ENCODE assay signal across 8 mouse cellular contexts in genomic region chr5:36829913-36830879, GRCm38 (mm10). TPM values are rescaled to one million over a fixed set of nuclear protein-coding genes. Genes with fewer than 3 reads are reported as not detected.
DNase-seq lines count a peak whose midpoint lies in the region; ATAC-seq lines count a peak whose summit lies in the region.

TSS of gene Man2b2 (minus strand) at chr5:36830653.

- peak within 1 kb of the TSS; percentile 87 for H3K4me3 ChIP-seq in brown adipose tissue, adult 24 weeks (ENCODE audit: insufficient read depth, low read depth, low read length)
- peak within 1 kb of the TSS; percentile 69 to 70 for H3K4me3 ChIP-seq in heart, embryonic 14.5 days (ENCODE audit: control insufficient read depth in 1 of 2, insufficient read depth in 1 of 2, low read depth in 1 of 2, low read length in 2 of 2)
- peak within 1 kb of the TSS; percentile 75 for H3K4me3 ChIP-seq in liver, embryonic 13.5 days (replicated peaks)
- peak within 1 kb of the TSS; percentile 73 for H3K4me3 ChIP-seq in stomach, embryonic 16.5 days (replicated peaks; ENCODE audit: low read length)

- H3K9ac ChIP-seq in heart, embryonic 14.5 days (ENCODE audit: low read length): peak within 1 kb of the TSS; percentile 80
- H3K9ac ChIP-seq in liver, embryonic 13.5 days: peak within 1 kb of the TSS; percentile 84
- peak within 1 kb of the TSS; percentile 85 for H3K9ac ChIP-seq in stomach, embryonic 16.5 days (ENCODE audit: low read length)

- peak; percentile 90 for DNase-seq in CD4-positive helper T cell, adult 2 months (ENCODE audit: low read depth, low spot score)
- peak; percentile 59 for DNase-seq in fibroblast of lung, adult 2 months (ENCODE audit: low read depth)
- DNase-seq in kidney, postnatal 14 days: peak; percentile 93
- DNase-seq in liver, embryonic 13.5 days: peak; percentile 85
- DNase-seq in neural tube, embryonic 10.5 days (ENCODE audit: extremely low spot score, low spot score): peak; percentile 98

- ATAC-seq in heart, embryonic 14.5 days (ENCODE audit: insufficient number of reproducible peaks, insufficient read depth, low FRiP score, low read depth): peak; percentile 75
- peak; percentile 84 for ATAC-seq in liver, embryonic 13.5 days (ENCODE audit: low read depth)
- ATAC-seq in stomach, embryonic 16.5 days (ENCODE audit: insufficient read depth, low FRiP score): peak; percentile 75

- H3K4me1 ChIP-seq in brown adipose tissue, adult 24 weeks (ENCODE audit: control insufficient read depth, insufficient read depth, insufficient read length, low read length): no peaks in the 10 kb centered on the region
- peaks cover 8 to 15% of the 10 kb centered on the region in 2 experiments for H3K4me1 ChIP-seq in heart, embryonic 14.5 days (ENCODE audit: control insufficient read depth in 2 of 2, insufficient read depth in 2 of 2, low read length in 2 of 2)
- H3K4me1 ChIP-seq in liver, embryonic 13.5 days (replicated peaks): peaks cover 22% of the 10 kb centered on the region
- H3K4me1 ChIP-seq in stomach, embryonic 16.5 days (ENCODE audit: control insufficient read depth, insufficient read depth, low read length): 0 out of 2 replicates have a peak, but pooled peaks cover 2% of the 10 kb centered on the region

- H3K36me3 ChIP-seq in heart, embryonic 14.5 days (ENCODE audit: control insufficient read depth, insufficient read depth, low read length): peaks cover 25% of the 10 kb centered on the region
- peaks cover 30% of the 10 kb centered on the region for H3K36me3 ChIP-seq in liver, embryonic 13.5 days
- H3K36me3 ChIP-seq in stomach, embryonic 16.5 days (ENCODE audit: control insufficient read depth, insufficient read depth, low read length): no peaks in the 10 kb centered on the region

- peak within 1 kb of the TSS; percentile 95 for H3K4me2 ChIP-seq in heart, embryonic 14.5 days (ENCODE audit: low read length)
- H3K4me2 ChIP-seq in liver, embryonic 13.5 days: peak within 1 kb of the TSS; percentile 90
- peak within 1 kb of the TSS; percentile 87 for H3K4me2 ChIP-seq in stomach, embryonic 16.5 days (ENCODE audit: low read depth, low read length)

- H3K27me3 ChIP-seq in heart, embryonic 14.5 days (ENCODE audit: control insufficient read depth, insufficient read depth, low read length): no peaks in the 10 kb centered on the region
- no peaks in the 10 kb centered on the region for H3K27me3 ChIP-seq in liver, embryonic 13.5 days
- H3K27me3 ChIP-seq in stomach, embryonic 16.5 days (ENCODE audit: control insufficient read depth, insufficient read depth, low read length): no peaks in the 10 kb centered on the region

- no peaks in the 10 kb centered on the region for H3K9me3 ChIP-seq in heart, embryonic 14.5 days (ENCODE audit: control insufficient read depth, low read length)
- no peaks in the 10 kb centered on the region for H3K9me3 ChIP-seq in liver, embryonic 13.5 days (replicated peaks)
- H3K9me3 ChIP-seq in stomach, embryonic 16.5 days (replicated peaks; ENCODE audit: control insufficient read depth, low read length): no peaks in the 10 kb centered on the region

- no peak within 1 kb of the TSS for H3K27ac ChIP-seq in brown adipose tissue, adult 24 weeks (replicated peaks; ENCODE audit: low read depth, low read length)
- H3K27ac ChIP-seq in heart, embryonic 14.5 days (replicated peaks in 1 of 2; ENCODE audit: control insufficient read depth in 1 of 2, insufficient read depth in 1 of 2, low read depth in 2 of 2, low read length in 2 of 2): peak within 1 kb of the TSS in 1 of 2 experiments; percentile 55; a peak in 2 of 4 replicates
- H3K27ac ChIP-seq in liver, embryonic 13.5 days: 0 out of 2 replicates have a peak within 1 kb of the TSS, but pooled peaks have one; percentile 50
- H3K27ac ChIP-seq in stomach, embryonic 16.5 days (ENCODE audit: low read length): no peak within 1 kb of the TSS; the same call in 1 of the 2 replicates

- 1% methylated on average over 46 of the region's 46 CpGs for WGBS in heart, embryonic 14.5 days
- 2% methylated on average over 46 of the region's 46 CpGs for WGBS in liver, embryonic 13.5 days (ENCODE audit: insufficient replicate concordance)
- 3% methylated on average over 46 of the region's 46 CpGs for WGBS in stomach, embryonic 16.5 days

RNA-seq across cellular contexts. Expression of gene Man2b2, which starts in this region (rescaled TPM):
- polyA plus RNA-seq in brown adipose tissue, adult 24 weeks (2012; ENCODE audit: insufficient read depth, insufficient read length, missing spikeins): 10.3 and 13.1 TPM in 2 replicates
- 15.5 and 16.8 TPM in 2 replicates for polyA plus RNA-seq in heart, embryonic 14.5 days (2014; fragmentation: Nextera tagmentation; extraction: Ambion mirVana)
- polyA plus RNA-seq in liver, embryonic 13.5 days (2015; fragmentation: Nextera tagmentation; extraction: Ambion mirVana): 8.2 and 10.5 TPM in 2 replicates
- 21.8 and 22.8 TPM in 2 replicates for polyA plus RNA-seq in stomach, embryonic 16.5 days (2015; fragmentation: Nextera tagmentation; extraction: Ambion mirVana)
